Mouse (Mus musculus): Measurements from ENCODE around the gene Ccs. TPM values are rescaled to one million over a fixed set of nuclear protein-coding genes. Genes with fewer than 3 reads are reported as not detected.

Ccs gene
- polyA plus RNA-seq, 2 experiments, result 63.2 to 65.9 TPM

DNA sequence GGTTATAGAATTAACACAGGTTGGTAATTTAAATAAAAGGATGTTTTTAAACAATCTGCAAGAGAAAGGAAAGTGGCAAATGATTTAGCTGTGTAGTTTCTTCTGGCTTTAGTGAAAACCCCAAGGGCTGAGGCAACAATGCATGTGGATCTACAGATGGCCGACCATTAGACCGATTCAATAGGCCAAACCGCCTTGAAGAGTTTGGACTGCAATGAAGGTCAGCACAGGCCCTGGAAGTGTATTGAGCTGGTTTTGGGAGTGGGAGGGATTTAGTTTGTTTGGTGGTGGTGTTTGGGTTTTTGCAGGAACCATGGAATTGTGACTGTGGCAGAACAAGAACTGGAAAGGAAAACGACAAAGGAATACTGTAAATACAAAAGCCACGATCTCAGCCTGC lies 40.0 kb downstream of the Ccs start:
- no peak for ATAC-seq (ENCODE audit: low FRiP score, low read depth)
- peaks cover 66% of the 10 kb centered on the region for H3K36me3 ChIP-seq (ENCODE audit: control insufficient read depth, insufficient read depth, low read length)

GRCm38 (mm10) chr19:4797846-4798245 lies 41.3 kb downstream of the Ccs start:
- H3K27me3 ChIP-seq (ENCODE audit: control insufficient read depth, insufficient read depth, low read length), result no peaks in the 10 kb centered on the region
- DNase-seq (ENCODE audit: low spot score) (no peak), ATAC-seq (ENCODE audit: low FRiP score, low read depth) (no peak)
- no peak for TF ChIP-seq POLR2A (IDR thresholded peaks at IDR 0.05; ENCODE audit: borderline replicate concordance, extremely low read depth, insufficient read depth, insufficient read length)
- no peak overlapping the region for H3K4me2 ChIP-seq (replicated peaks; ENCODE audit: low read depth, low read length, severe bottlenecking)
- no peak overlapping the region for H3K4me3 ChIP-seq (replicated peaks; ENCODE audit: low read length)
- H3K9ac ChIP-seq (ENCODE audit: low read depth, low read length, severe bottlenecking), result no peak overlapping the region
- H3K36me3 ChIP-seq (ENCODE audit: control insufficient read depth, insufficient read depth, low read length), result peaks cover 54% of the 10 kb centered on the region
- H3K9me3 ChIP-seq (ENCODE audit: control insufficient read depth, low read length), result no peaks in the 10 kb centered on the region
- H3K27ac ChIP-seq (replicated peaks; ENCODE audit: low read depth, low read length), result no peak overlapping the region
- peaks cover 6% of the 10 kb centered on the region; the same call in 1 of the 2 replicates for H3K4me1 ChIP-seq (ENCODE audit: control insufficient read depth, insufficient read depth, low read length)
- 95% methylated on average over 2 of the region's 2 CpGs for WGBS

More for the DNA sequence above, 40.0 kb downstream of the Ccs start:
- Histone ChIP-seq H3K27me3 (ENCODE audit: control insufficient read depth, insufficient read depth, low read length) (no peaks in the 10 kb centered on the region), H3K4me1 (ENCODE audit: control insufficient read depth, insufficient read depth, low read length) (peaks cover 5% of the 10 kb centered on the region; the same call in 1 of the 2 replicates), H3K4me2 (replicated peaks; ENCODE audit: low read depth, low read length, severe bottlenecking) (no peak overlapping the region), H3K9ac (ENCODE audit: low read depth, low read length, severe bottlenecking) (no peak overlapping the region), H3K9me3 (ENCODE audit: control insufficient read depth, low read length) (no peaks in the 10 kb centered on the region), H3K4me3 (replicated peaks; ENCODE audit: low read length) (no peak overlapping the region), H3K27ac (replicated peaks; ENCODE audit: low read depth, low read length) (no peak overlapping the region)
- no peak for TF ChIP-seq POLR2A (IDR thresholded peaks at IDR 0.05; ENCODE audit: borderline replicate concordance, extremely low read depth, insufficient read depth, insufficient read length)
- DNase-seq (ENCODE audit: low spot score), result no peak
- WGBS, result 97% methylated on average over 5 of the region's 5 CpGs

- Histone ChIP-seq H3K9me3 (ENCODE audit: control insufficient read depth, low read length) (no peaks in the 10 kb centered on the region), H3K4me3 (replicated peaks; ENCODE audit: low read length) (no peak overlapping the region), H3K27ac (replicated peaks; ENCODE audit: low read depth, low read length) (no peak overlapping the region), H3K27me3 (ENCODE audit: control insufficient read depth, insufficient read depth, low read length) (no peaks in the 10 kb centered on the region), H3K4me1 (ENCODE audit: control insufficient read depth, insufficient read depth, low read length) (peaks cover 13% of the 10 kb centered on the region), H3K4me2 (replicated peaks; ENCODE audit: low read depth, low read length, severe bottlenecking) (no peak overlapping the region), H3K36me3 (ENCODE audit: control insufficient read depth, insufficient read depth, low read length) (peaks cover 47% of the 10 kb centered on the region), H3K9ac (ENCODE audit: low read depth, low read length, severe bottlenecking) (no peak overlapping the region)
- ATAC-seq (ENCODE audit: low FRiP score, low read depth), result no peak
- no peak for DNase-seq (ENCODE audit: low spot score)
- 85% methylated on average over 1 of the region's 1 CpGs for WGBS
- no peak for TF ChIP-seq POLR2A (IDR thresholded peaks at IDR 0.05; ENCODE audit: borderline replicate concordance, extremely low read depth, insufficient read depth, insufficient read length)
Measured at GRCm38 (mm10) chr19:4795929-4796328, 43.2 kb downstream of the Ccs start.

DNA sequence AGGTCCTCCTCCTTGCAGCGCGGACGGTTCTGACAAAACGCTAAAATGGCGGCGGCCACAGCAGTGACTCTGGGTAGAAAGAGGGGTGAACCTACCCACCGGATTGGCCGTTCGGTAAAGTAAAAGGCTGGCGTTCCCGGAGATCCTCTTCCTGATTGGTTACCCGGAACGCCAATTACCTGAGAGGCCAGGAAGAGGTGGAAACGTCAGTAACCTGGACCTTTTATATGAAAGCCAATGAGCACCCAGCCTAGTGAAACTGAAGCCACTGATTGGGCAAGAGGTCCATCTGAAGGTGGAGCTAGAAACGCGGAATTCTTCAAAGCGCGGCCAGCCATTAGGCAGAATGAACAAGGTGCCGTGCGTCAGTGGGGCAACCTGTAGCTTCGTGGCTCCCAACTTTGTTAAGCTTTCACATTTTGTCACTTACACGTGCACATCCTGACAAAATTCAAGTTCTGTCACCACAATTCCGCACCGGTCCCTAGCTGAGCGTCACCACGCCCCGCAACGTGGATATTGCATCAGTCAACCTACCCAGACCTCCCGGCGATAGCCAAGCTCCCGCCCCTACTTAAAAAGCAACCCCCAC lies 45.2 kb downstream of the Ccs start, which contains the start of gene Rbm4:
Gene Rbm4, minus strand, starts transcription at position 71 of the 592 bp plus-strand sequence.
- peaks cover 47% of the 10 kb centered on the region for H3K36me3 ChIP-seq (ENCODE audit: control insufficient read depth, insufficient read depth, low read length)

GRCm38 (mm10) chr19:4793281-4793830 lies 45.8 kb downstream of the Ccs start:
- Histone ChIP-seq H3K9ac (ENCODE audit: low read depth, low read length, severe bottlenecking) (peak overlapping the region; percentile 71), H3K36me3 (ENCODE audit: control insufficient read depth, insufficient read depth, low read length) (peaks cover 50% of the 10 kb centered on the region), H3K27ac (replicated peaks; ENCODE audit: low read depth, low read length) (peak overlapping the region; percentile 73), H3K9me3 (ENCODE audit: control insufficient read depth, low read length) (no peaks in the 10 kb centered on the region), H3K4me3 (replicated peaks; ENCODE audit: low read length) (peak overlapping the region; percentile 80), H3K27me3 (ENCODE audit: control insufficient read depth, insufficient read depth, low read length) (no peaks in the 10 kb centered on the region), H3K4me2 (replicated peaks; ENCODE audit: low read depth, low read length, severe bottlenecking) (peak overlapping the region; percentile 68), H3K4me1 (ENCODE audit: control insufficient read depth, insufficient read depth, low read length) (peaks cover 23% of the 10 kb centered on the region)
- TF ChIP-seq POLR2A (IDR thresholded peaks at IDR 0.05; ENCODE audit: borderline replicate concordance, extremely low read depth, insufficient read depth, insufficient read length), result no peak
- ATAC-seq (ENCODE audit: low FRiP score, low read depth), result peak; percentile 29; the same call in 1 of the 2 replicates
- DNase-seq (ENCODE audit: low spot score), result peak; percentile 11
- 1% methylated on average over 16 of the region's 16 CpGs for WGBS

More for the DNA sequence above, 45.2 kb downstream of the Ccs start, which contains the start of gene Rbm4:
- TF ChIP-seq POLR2A (IDR thresholded peaks at IDR 0.05; ENCODE audit: borderline replicate concordance, extremely low read depth, insufficient read depth, insufficient read length), result peak; percentile 55; the same call in 1 of the 2 replicates
- peak; percentile 99 for ATAC-seq (ENCODE audit: low FRiP score, low read depth)
- H3K4me1 ChIP-seq (ENCODE audit: control insufficient read depth, insufficient read depth, low read length), result peaks cover 23% of the 10 kb centered on the region
- DNase-seq (ENCODE audit: low spot score), result peak; percentile 99
- peak within 1 kb of the TSS; percentile 71 for H3K9ac ChIP-seq (ENCODE audit: low read depth, low read length, severe bottlenecking)
- H3K4me2 ChIP-seq (replicated peaks; ENCODE audit: low read depth, low read length, severe bottlenecking), result peak within 1 kb of the TSS; percentile 72
- no peaks in the 10 kb centered on the region for H3K27me3 ChIP-seq (ENCODE audit: control insufficient read depth, insufficient read depth, low read length)
- H3K27ac ChIP-seq (replicated peaks; ENCODE audit: low read depth, low read length), result peak within 1 kb of the TSS; percentile 73
- peak within 1 kb of the TSS; percentile 80 for H3K4me3 ChIP-seq (replicated peaks; ENCODE audit: low read length)
- under 1% methylated on average over 31 of the region's 31 CpGs for WGBS
- no peaks in the 10 kb centered on the region for H3K9me3 ChIP-seq (ENCODE audit: control insufficient read depth, low read length)

Measured in limb, embryonic 14.5 days (tissue).